33 mouse cellular contexts compared by ENCODE assay signal in the genomic region with DNA sequence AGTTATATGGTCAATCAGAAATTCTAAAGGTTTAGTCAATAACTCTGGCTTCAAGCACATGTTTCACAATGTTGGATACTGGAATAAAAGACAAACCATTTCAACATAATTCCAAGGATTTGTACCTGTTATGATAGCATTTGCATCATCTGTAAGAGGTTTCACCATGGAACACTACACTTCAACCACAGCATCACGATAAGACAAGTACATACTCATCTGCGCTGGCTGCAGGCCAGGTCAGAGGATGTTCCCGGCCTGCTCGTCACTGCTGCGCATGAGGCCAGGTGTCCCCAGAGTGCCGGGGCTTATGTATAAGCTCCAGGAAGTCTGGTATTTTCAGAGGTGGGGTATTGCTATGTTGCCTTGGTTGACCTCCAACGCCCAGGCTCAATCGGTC. TPM values are rescaled to one million over a fixed set of nuclear protein-coding genes. Genes with fewer than 3 reads are reported as not detected.
DNase-seq lines count a peak whose midpoint lies in the region; ATAC-seq lines count a peak whose summit lies in the region.
"Had no signal": no experiment of that assay in that cellular context is flagged by ENCODE, and none has a peak within 500 bp of the region (broad histone marks: within the 10 kb centered on the region; RNA-seq: fewer than 3 reads in every experiment).

No protein-coding gene starts in this region.

- no peak overlapping the region for H3K4me3 ChIP-seq in midbrain, embryonic 16.5 days (ENCODE audit: low read depth, low read length)
- H3K4me3 ChIP-seq in midbrain, embryonic 14.5 days (replicated peaks; ENCODE audit: low read depth, low read length), result no peak overlapping the region
- H3K4me3 ChIP-seq: embryonic facial prominence, embryonic 12.5 days; forebrain, embryonic 12.5 days; heart, embryonic 15.5 days; hindbrain, embryonic 13.5 days; limb, embryonic 10.5 days; limb, embryonic 15.5 days; midbrain, embryonic 10.5 days had no signal

- no peaks in the 10 kb centered on the region for H3K4me1 ChIP-seq in midbrain, embryonic 16.5 days (ENCODE audit: control insufficient read depth, insufficient read depth, low read length)
- H3K4me1 ChIP-seq in midbrain, embryonic 14.5 days (ENCODE audit: control insufficient read depth, insufficient read depth, low read length), result no peaks in the 10 kb centered on the region
- H3K4me1 ChIP-seq: forebrain, embryonic 12.5 days; hindbrain, embryonic 13.5 days had no signal

- no peak for ATAC-seq in midbrain, embryonic 16.5 days
- ATAC-seq in midbrain, embryonic 14.5 days (ENCODE audit: low FRiP score, low TSS enrichment), result no peak
- ATAC-seq: activated CD4-positive, CD25-positive, alpha-beta regulatory T cell, adult 4 months; forebrain, postnatal 0 days; intestine, embryonic 16.5 days had no signal

- H3K9ac ChIP-seq in midbrain, embryonic 16.5 days (ENCODE audit: low read depth, low read length), result no peak overlapping the region
- H3K9ac ChIP-seq in midbrain, embryonic 14.5 days (replicated peaks; ENCODE audit: low read length), result no peak overlapping the region
- H3K9ac ChIP-seq: embryonic facial prominence, embryonic 12.5 days; forebrain, embryonic 12.5 days; forebrain, postnatal 0 days; heart, embryonic 15.5 days; hindbrain, embryonic 13.5 days; limb, embryonic 15.5 days had no signal

- peaks cover 7% of the 10 kb centered on the region; the same call in 1 of the 2 replicates for H3K36me3 ChIP-seq in midbrain, embryonic 16.5 days (ENCODE audit: control insufficient read depth, insufficient read depth, low read length)
- H3K36me3 ChIP-seq in midbrain, embryonic 14.5 days (ENCODE audit: control insufficient read depth, insufficient read depth, low read length), result peaks cover 20% of the 10 kb centered on the region

- no peak overlapping the region for H3K4me2 ChIP-seq in midbrain, embryonic 16.5 days (ENCODE audit: low read length)
- no peak overlapping the region for H3K4me2 ChIP-seq in midbrain, embryonic 14.5 days (ENCODE audit: low read length)
- H3K4me2 ChIP-seq: embryonic facial prominence, embryonic 12.5 days; forebrain, embryonic 12.5 days; heart, embryonic 15.5 days; hindbrain, embryonic 13.5 days; limb, embryonic 15.5 days had no signal

- peak; percentile 14 for DNase-seq in adrenal gland, adult 2 months
- no peak for DNase-seq in adrenal gland, postnatal 25 days
- DNase-seq in midbrain, embryonic 14.5 days, result no peak
- DNase-seq in fat pad, adult 2 months (ENCODE audit: extremely low read depth, low read depth, low spot score), result peak; percentile 61
- DNase-seq in lung, postnatal 14 days, result no peak
- DNase-seq in embryo, embryonic 11 days, result no peak
- DNase-seq: adrenal gland, adult 8-10 months; cerebellum, adult 8-10 months; cerebellum, postnatal 25 days; forebrain, postnatal 0 days; heart, postnatal 4 days; kidney, adult 8-10 months; kidney, postnatal 4 days; thymus, postnatal 14 days had no signal

- 93% methylated on average over 8 of the region's 8 CpGs for WGBS in midbrain, embryonic 16.5 days
- 93% methylated on average over 8 of the region's 8 CpGs for WGBS in midbrain, embryonic 14.5 days

- H3K27ac ChIP-seq in midbrain, embryonic 16.5 days (ENCODE audit: low read length), result 0 out of 2 replicates have a peak overlapping the region, but pooled peaks have one; percentile 20
- H3K27ac ChIP-seq in midbrain, embryonic 14.5 days (replicated peaks; ENCODE audit: low read depth, low read length), result no peak overlapping the region
- H3K27ac ChIP-seq: embryonic facial prominence, embryonic 12.5 days; forebrain, embryonic 12.5 days; heart, embryonic 15.5 days; hindbrain, embryonic 13.5 days; kidney, postnatal 0 days; limb, embryonic 10.5 days; limb, embryonic 15.5 days; macrophage; midbrain, embryonic 10.5 days had no signal

- no peaks in the 10 kb centered on the region for H3K9me3 ChIP-seq in midbrain, embryonic 16.5 days (replicated peaks; ENCODE audit: control insufficient read depth, low read length, poor library complexity, severe bottlenecking)
- H3K9me3 ChIP-seq in midbrain, embryonic 14.5 days (ENCODE audit: control insufficient read depth, low read length), result no peaks in the 10 kb centered on the region
- H3K9me3 ChIP-seq: embryonic facial prominence, embryonic 12.5 days; forebrain, embryonic 12.5 days; heart, embryonic 15.5 days; hindbrain, embryonic 13.5 days; limb, embryonic 10.5 days; limb, embryonic 15.5 days; midbrain, embryonic 10.5 days had no signal

- no peaks in the 10 kb centered on the region for H3K27me3 ChIP-seq in midbrain, embryonic 16.5 days (ENCODE audit: control insufficient read depth, insufficient read depth, low read depth, low read length)
- no peaks in the 10 kb centered on the region for H3K27me3 ChIP-seq in midbrain, embryonic 14.5 days (ENCODE audit: control insufficient read depth, insufficient read depth, low read length)
- H3K27me3 ChIP-seq: embryonic facial prominence, embryonic 12.5 days; forebrain, embryonic 12.5 days; heart, embryonic 15.5 days; hindbrain, embryonic 13.5 days; limb, embryonic 15.5 days had no signal

RNA-seq across cellular contexts. Expression of a gene that starts 49.8 kb away (rescaled TPM):
- not detected for total RNA-seq in adrenal gland, adult 2 months (2021)
- 0.11 TPM in 1 of 2 replicates, not detected in the other for polyA plus RNA-seq in adrenal gland, adult 2 months (2012; rRNA removed)
- total RNA-seq in adrenal gland, postnatal 25 days (2021), result 0.12 and 1.3 TPM in 2 replicates
- 1.5 and 2.7 TPM in 2 replicates for polyA plus RNA-seq in midbrain, embryonic 16.5 days (2015; fragmentation: Nextera tagmentation; extraction: Ambion mirVana)
- 0.28 and 1.2 TPM in 2 replicates for polyA plus RNA-seq in midbrain, embryonic 14.5 days (2014; fragmentation: Nextera tagmentation; extraction: Ambion mirVana)
- total RNA-seq: gastrocnemius, adult 8-10 months; gastrocnemius, postnatal 4 days; heart, postnatal 4 days; layer of hippocampus, adult 8-10 months; layer of hippocampus, postnatal 25 days; monocyte, adult 5-6 weeks had no signal
- polyA plus RNA-seq: activated CD4-positive, CD25-positive, alpha-beta regulatory T cell, adult 4 months; heart, embryonic 15.5 days; macrophage had no signal

RNA-seq across cellular contexts. Expression of a gene that starts 56.5 kb away (rescaled TPM):
- under 1 TPM in 1 of 2 experiments, not detected in 1; 0.14 TPM for total RNA-seq in adrenal gland, adult 2 months (2021)
- 0.09 TPM in 1 of 2 replicates, not detected in the other for polyA plus RNA-seq in adrenal gland, adult 2 months (2012; rRNA removed)
- total RNA-seq in adrenal gland, postnatal 25 days (2021), result 0.09 and 0.81 TPM in 2 replicates
- polyA plus RNA-seq in midbrain, embryonic 16.5 days (2015; fragmentation: Nextera tagmentation; extraction: Ambion mirVana), result 0.08 TPM in 1 of 2 replicates, not detected in the other
- polyA plus RNA-seq in midbrain, embryonic 14.5 days (2014; fragmentation: Nextera tagmentation; extraction: Ambion mirVana), result 0.09 TPM in 2 replicates
- total RNA-seq: adrenal gland, adult 8-10 months; heart, postnatal 4 days; layer of hippocampus, adult 8-10 months; layer of hippocampus, postnatal 25 days; monocyte, adult 5-6 weeks had no signal
- polyA plus RNA-seq: activated CD4-positive, CD25-positive, alpha-beta regulatory T cell, adult 4 months; heart, embryonic 15.5 days; lung, embryonic 16.5 days; macrophage; neural tube, embryonic 14.5 days had no signal

RNA-seq across cellular contexts. Expression of a gene that starts 58.0 kb away (rescaled TPM):
- total RNA-seq in adrenal gland, adult 2 months (2021), result 10 to 100 TPM; 67.1 to 72.5 TPM
- polyA plus RNA-seq in adrenal gland, adult 2 months (2012; rRNA removed), result 19.9 and 21.6 TPM in 2 replicates
- 75.1 and 80.6 TPM in 2 replicates for total RNA-seq in adrenal gland, postnatal 25 days (2021)
- 47.5 and 51.0 TPM in 2 replicates for polyA plus RNA-seq in midbrain, embryonic 16.5 days (2015; fragmentation: Nextera tagmentation; extraction: Ambion mirVana)
- polyA plus RNA-seq in midbrain, embryonic 14.5 days (2014; fragmentation: Nextera tagmentation; extraction: Ambion mirVana), result 36.4 and 51.4 TPM in 2 replicates

Comparison
In these comparisons a context has a peak if more than half of its experiments do, and no peak if none do; other contexts are left out.
1. DNase-seq: peak in adrenal gland, adult 2 months (single experiment) and fat pad, adult 2 months (single experiment); none in adrenal gland, postnatal 25 days (single experiment), midbrain, embryonic 14.5 days (single experiment), lung, postnatal 14 days (single experiment) and embryo, embryonic 11 days (single experiment).